Mouse (Mus musculus) embryonic facial prominence, embryonic 14.5 days (tissue): ENCODE measurements around the gene Fancl. TPM values are rescaled to one million over a fixed set of nuclear protein-coding genes. Genes with fewer than 3 reads are reported as not detected.

Experiments used
- ATAC-seq: fragments of 200-750 bp; cut with Nextera tagmentation; 2 replicates; pipeline ENCODE4 v1.8.0; 2017; ENCODE audit warnings: low read depth, moderate number of reproducible peaks, moderate TSS enrichment
- DNase-seq: peaks from one replicate; pipeline ENCODE4 v3.0.0-alpha.2; 2015; ENCODE audit warnings: low spot score
- H3K27ac ChIP-seq: fragments of 300-500 bp; sonication (generic); replicated peaks from 2 replicates; pipeline ENCODE4 v1.5.1; 2014; ENCODE audit warnings: low read depth, mild to moderate bottlenecking, low read length, moderate library complexity
- H3K27me3 ChIP-seq: fragments of 300-500 bp; sonication (generic); replicated peaks from 2 replicates; pipeline ENCODE4 v1.6.1; 2014; ENCODE audit warnings: low read length; ENCODE audit not compliant: control insufficient read depth, insufficient read depth
- H3K36me3 ChIP-seq: fragments of 300-500 bp; sonication (generic); 2 replicates; pipeline ENCODE4 v1.6.1; 2014; ENCODE audit warnings: low read length, mixed read lengths; ENCODE audit not compliant: control insufficient read depth, insufficient read depth
- H3K4me1 ChIP-seq: fragments of 300-500 bp; sonication (generic); 2 replicates; pipeline ENCODE4 v1.6.1; 2014; ENCODE audit warnings: antibody characterized with exemption, low read length; ENCODE audit not compliant: control insufficient read depth, insufficient read depth
- H3K4me2 ChIP-seq: fragments of 300-500 bp; sonication (generic); 2 replicates; pipeline ENCODE4 v1.6.1; 2014; ENCODE audit warnings: low read depth, mild to moderate bottlenecking, low read length, moderate library complexity, mixed read lengths
- H3K4me3 ChIP-seq: fragments of 300-500 bp; sonication (generic); 2 replicates; pipeline ENCODE4 v1.5.1; 2014; ENCODE audit warnings: low read depth, mild to moderate bottlenecking, low read length
- H3K9ac ChIP-seq: fragments of 300-500 bp; sonication (generic); 2 replicates; pipeline ENCODE4 v1.6.1; 2014; ENCODE audit warnings: low read depth, mild to moderate bottlenecking, low read length, moderate library complexity, mixed read lengths
- H3K9me3 ChIP-seq: fragments of 300-500 bp; sonication (generic); 2 replicates; pipeline ENCODE4 v1.6.1; 2016; ENCODE audit warnings: low read length; ENCODE audit not compliant: control insufficient read depth
- WGBS: fragments of 180-500 bp; shearing (Covaris S2); extraction: QIAGEN DNeasy Blood & Tissue Kit; methylation state at CpG from one replicate; pipeline ENCODE4 v1.1.7; 2014; 5-methylcytosine and 5-hydroxymethylcytosine counted together
- polyA plus RNA-seq: library from polyadenylated mRNA; unstranded; fragments of >200 nt; fragmentation: Nextera tagmentation; extraction: Ambion mirVana; gene quantifications from 2 replicates; pipeline ENCODE4 v1.2.1, GENCODE M21; 2014

Fancl gene
- polyA plus RNA-seq, 1 experiment from 2014 or later, result 22.6 TPM

- H3K27ac ChIP-seq, result no peak overlapping the region
- no peaks in the 10 kb centered on the region for H3K9me3 ChIP-seq
- no peak for ATAC-seq
- H3K4me2 ChIP-seq, result no peak overlapping the region
- no peaks in the 10 kb centered on the region for H3K4me1 ChIP-seq
- no peak overlapping the region for H3K9ac ChIP-seq
- no peak for DNase-seq
- no peaks in the 10 kb centered on the region for H3K36me3 ChIP-seq
- no peak overlapping the region for H3K4me3 ChIP-seq
- no peaks in the 10 kb centered on the region for H3K27me3 ChIP-seq
- 70% methylated on average over 2 of the region's 2 CpGs for whole genome bisulfite sequencing
Observed at GRCm38 (mm10) chr11:26451228-26451627, 65.3 kb downstream of the Fancl start.

GRCm38 (mm10) chr11:26452693-26453092, 66.8 kb downstream of the Fancl start:
- H3K9me3 ChIP-seq, result no peaks in the 10 kb centered on the region
- no peak overlapping the region for H3K9ac ChIP-seq
- H3K36me3 ChIP-seq, result no peaks in the 10 kb centered on the region
- H3K4me3 ChIP-seq, result no peak overlapping the region
- DNase-seq, result no peak
- no peak overlapping the region for H3K4me2 ChIP-seq
- no peak for ATAC-seq
- WGBS, result 90% methylated on average over 4 of the region's 4 CpGs
- no peaks in the 10 kb centered on the region for H3K4me1 ChIP-seq
- no peak overlapping the region for H3K27ac ChIP-seq
- no peaks in the 10 kb centered on the region for H3K27me3 ChIP-seq

GRCm38 (mm10) chr11:26454081-26454480, 68.1 kb downstream of the Fancl start:
- 89% methylated on average over 4 of the region's 4 CpGs for WGBS
- Histone ChIP-seq H3K4me2 (no peak overlapping the region), H3K36me3 (no peaks in the 10 kb centered on the region), H3K9ac (no peak overlapping the region), H3K4me1 (no peaks in the 10 kb centered on the region), H3K4me3 (no peak overlapping the region), H3K9me3 (no peaks in the 10 kb centered on the region), H3K27ac (no peak overlapping the region), H3K27me3 (no peaks in the 10 kb centered on the region)
- DNase-seq, result no peak
- no peak for ATAC-seq

- H3K9ac ChIP-seq, result no peak overlapping the region
- H3K4me1 ChIP-seq, result no peaks in the 10 kb centered on the region
- no peak overlapping the region for H3K4me2 ChIP-seq
- 85% methylated on average over 6 of the region's 6 CpGs for WGBS
- no peak for ATAC-seq
- DNase-seq, result no peak
- no peak overlapping the region for H3K27ac ChIP-seq
- H3K27me3 ChIP-seq, result no peaks in the 10 kb centered on the region
- H3K36me3 ChIP-seq, result peaks cover 25% of the 10 kb centered on the region
- H3K9me3 ChIP-seq, result no peaks in the 10 kb centered on the region
- no peak overlapping the region for H3K4me3 ChIP-seq
Observed at GRCm38 (mm10) chr11:26477037-26477739, 91.3 kb downstream of the Fancl start.

- Histone ChIP-seq H3K27me3 (no peaks in the 10 kb centered on the region), H3K36me3 (no peaks in the 10 kb centered on the region), H3K4me1 (no peaks in the 10 kb centered on the region), H3K4me2 (no peak overlapping the region), H3K4me3 (no peak overlapping the region), H3K9me3 (no peaks in the 10 kb centered on the region), H3K27ac (no peak overlapping the region), H3K9ac (no peak overlapping the region)
- 61% methylated on average over 3 of the region's 3 CpGs for WGBS
- no peak for ATAC-seq
- peak; percentile 11 for DNase-seq
Observed at GRCm38 (mm10) chr11:26481691-26482242, 95.8 kb downstream of the Fancl start.

- ATAC-seq (peak; percentile 88), DNase-seq (peak; percentile 83)
- Histone ChIP-seq H3K9me3 (no peaks in the 10 kb centered on the region), H3K4me1 (no peaks in the 10 kb centered on the region), H3K9ac (no peak overlapping the region), H3K27ac (peak overlapping the region; percentile 19; the same call in 1 of the 2 replicates), H3K4me2 (peak overlapping the region; percentile 42), H3K27me3 (no peaks in the 10 kb centered on the region), H3K36me3 (no peaks in the 10 kb centered on the region), H3K4me3 (no peak overlapping the region)
- WGBS, result 26% methylated on average over 12 of the region's 12 CpGs
Observed at GRCm38 (mm10) chr11:26489761-26490466, 104.0 kb downstream of the Fancl start.

GRCm38 (mm10) chr11:26495951-26496350, 110.0 kb downstream of the Fancl start:
- Histone ChIP-seq H3K9ac (no peak overlapping the region), H3K36me3 (no peaks in the 10 kb centered on the region), H3K27ac (no peak overlapping the region), H3K4me1 (no peaks in the 10 kb centered on the region), H3K27me3 (no peaks in the 10 kb centered on the region), H3K4me3 (no peak overlapping the region), H3K4me2 (no peak overlapping the region), H3K9me3 (no peaks in the 10 kb centered on the region)
- ATAC-seq, result no peak
- WGBS, result 86% methylated on average over 5 of the region's 5 CpGs
- DNase-seq, result no peak

- Histone ChIP-seq H3K27ac (no peak overlapping the region), H3K27me3 (no peaks in the 10 kb centered on the region), H3K9me3 (no peaks in the 10 kb centered on the region), H3K36me3 (no peaks in the 10 kb centered on the region), H3K9ac (no peak overlapping the region), H3K4me2 (no peak overlapping the region), H3K4me1 (no peaks in the 10 kb centered on the region), H3K4me3 (no peak overlapping the region)
- ATAC-seq (no peak), DNase-seq (no peak)
Observed at GRCm38 (mm10) chr11:26513683-26514082, 127.7 kb downstream of the Fancl start.
